Mouse (Mus musculus): ENCODE results near the gene Fdxr.

- TF ChIP-seq CTCF (IDR thresholded peaks at IDR 0.05; ENCODE audit: extremely low read depth, insufficient read depth, low read length), result no peak
- no peak for TF ChIP-seq POLR2A (IDR thresholded peaks at IDR 0.05; ENCODE audit: extremely low read depth, insufficient read depth, low read length)
These were observed 24.5 kb upstream of the Fdxr start for GRCm38 (mm10) chr11:115301351-115301750.
